Mouse (Mus musculus) thymus, postnatal 25 days (tissue): ENCODE data around the gene Ccdc83.
A peak's percentile ranks its signal among the peaks of the same experiment; 100 is the strongest.

Experiments
- DNase-seq: peaks from one replicate; pipeline ENCODE4 v3.0.0; 2022

Gene Ccdc83

DNA sequence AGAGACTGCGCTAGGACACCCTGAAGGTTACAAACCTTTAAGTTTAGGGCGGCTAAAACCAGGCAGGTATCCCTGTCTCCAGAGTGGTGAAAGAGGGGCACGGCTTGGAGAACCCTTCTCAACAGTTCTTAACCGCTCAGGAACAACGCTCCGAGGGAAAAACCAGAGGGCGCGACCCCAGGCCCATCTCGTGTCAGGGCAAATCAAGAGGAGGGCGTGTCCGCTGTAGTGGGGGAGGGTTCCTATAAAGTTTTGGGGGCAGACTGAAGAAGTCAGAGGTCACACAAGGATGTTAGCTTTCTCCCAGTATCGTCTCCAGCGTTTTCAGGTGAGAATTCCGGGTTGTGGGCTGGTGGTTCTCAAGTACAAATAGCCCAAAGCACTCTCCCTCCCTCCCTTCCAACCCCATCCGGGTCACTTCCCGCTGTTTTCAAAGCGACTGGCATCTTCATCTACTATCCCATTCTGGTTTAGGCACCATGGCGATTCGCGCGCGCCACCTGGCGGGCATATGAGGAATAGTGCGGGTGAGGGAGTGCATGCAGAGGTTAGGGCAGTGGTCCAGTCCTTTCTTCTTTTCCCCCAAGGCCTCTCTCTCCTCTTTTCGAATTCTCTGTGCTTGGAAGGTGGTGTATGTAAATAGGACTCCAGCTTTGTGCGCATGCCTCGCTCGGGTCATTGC, at the start of gene Ccdc83:
Gene Ccdc83 (minus strand): TSS at position 489 of the 682 bp plus-strand sequence.
- DNase-seq: peak; percentile 71

DNA sequence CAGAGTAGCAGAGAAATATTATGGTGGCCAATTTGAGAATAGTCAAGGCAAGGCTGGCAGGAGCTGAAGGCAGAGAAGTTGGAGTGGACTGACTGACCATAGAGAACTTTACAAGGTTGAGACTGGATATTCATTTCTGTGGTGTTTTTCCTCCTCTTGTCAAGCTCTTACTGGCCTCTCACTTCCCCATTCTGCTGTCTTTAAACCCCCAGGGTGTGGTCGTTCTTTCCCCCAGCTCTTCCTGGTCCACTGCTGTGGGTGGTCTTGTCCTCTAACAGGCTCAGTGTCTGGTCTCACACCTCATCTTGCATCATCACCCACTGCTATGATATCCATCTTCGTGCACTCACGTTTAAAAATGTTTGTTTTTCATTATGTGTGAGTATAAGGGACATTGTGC, 47.8 kb upstream of the Ccdc83 start:
- DNase-seq: no peak

DNA sequence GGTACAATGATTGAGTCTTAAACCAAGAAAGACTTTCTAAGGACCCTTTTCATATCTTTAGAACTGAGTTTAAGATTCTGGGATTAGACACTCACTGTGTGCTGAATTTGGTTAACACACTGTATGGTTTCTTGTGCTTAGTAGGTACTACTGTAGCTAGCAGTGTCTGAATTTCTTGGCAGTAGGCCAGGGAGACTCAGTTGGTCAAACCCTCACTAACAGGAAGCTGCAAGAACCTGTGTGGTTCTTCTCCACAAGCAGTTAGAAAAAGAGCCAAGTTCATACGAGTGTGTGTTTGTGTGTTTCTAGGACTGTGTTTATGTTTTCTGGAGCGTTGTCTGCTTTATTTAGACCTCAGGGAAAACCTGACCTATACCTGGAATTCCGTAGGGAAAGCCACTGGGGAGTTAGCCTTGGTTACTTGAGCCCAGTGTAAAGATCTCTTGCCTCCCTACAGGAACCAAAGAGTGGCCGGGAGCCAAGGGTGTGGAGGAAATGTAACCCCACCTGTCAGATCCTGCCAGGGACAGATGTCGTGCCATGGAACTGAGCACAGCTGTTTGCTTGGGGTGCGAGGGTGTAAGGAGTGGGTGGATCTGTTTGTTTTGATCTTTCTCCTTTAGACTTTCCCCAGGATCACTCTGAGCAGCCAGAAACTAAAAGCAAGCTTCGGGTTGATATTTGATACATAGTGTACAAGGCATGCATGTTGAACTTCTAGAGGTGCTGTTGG, 46.7 kb upstream of the Ccdc83 start:
- no peak for DNase-seq

DNA sequence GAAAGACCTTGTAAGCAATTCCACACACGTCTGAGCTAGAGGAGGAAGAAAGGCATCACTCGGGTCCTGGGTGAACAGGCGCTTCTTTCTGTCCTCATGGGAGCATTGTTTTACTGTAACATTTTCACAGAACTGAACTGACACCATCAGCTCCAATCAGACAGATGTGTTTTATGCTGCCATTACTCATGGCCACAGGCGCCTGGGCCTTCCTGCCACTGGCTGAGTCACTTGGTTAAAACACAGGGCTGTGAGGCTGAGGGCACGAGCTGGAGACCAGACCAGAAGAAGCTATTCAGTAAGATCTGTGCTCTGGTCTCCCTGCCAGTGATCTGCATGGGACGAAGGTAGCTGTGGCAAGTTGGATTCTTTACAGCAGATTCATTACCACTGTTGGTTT, 42.4 kb upstream of the Ccdc83 start:
- no peak for DNase-seq

DNA sequence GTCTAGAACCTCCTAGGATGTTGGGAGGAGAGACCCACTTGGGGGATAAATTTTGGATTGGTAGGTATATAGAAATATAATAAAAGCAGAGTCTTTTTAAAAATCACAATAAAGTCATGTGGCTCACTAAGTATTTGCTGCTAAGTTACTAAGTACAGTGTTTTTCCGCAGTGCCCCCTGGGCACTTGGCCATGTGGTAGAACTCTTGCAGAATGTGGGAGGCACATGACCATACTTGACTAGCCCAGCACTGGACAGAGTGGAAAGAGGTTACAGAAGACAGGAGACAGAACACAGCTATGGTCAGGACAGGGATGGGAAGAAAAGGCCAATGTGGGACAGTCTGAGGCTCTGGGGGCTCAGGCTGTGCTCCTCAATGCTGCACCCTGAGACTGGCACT, 41.4 kb upstream of the Ccdc83 start:
- no peak for DNase-seq

DNA sequence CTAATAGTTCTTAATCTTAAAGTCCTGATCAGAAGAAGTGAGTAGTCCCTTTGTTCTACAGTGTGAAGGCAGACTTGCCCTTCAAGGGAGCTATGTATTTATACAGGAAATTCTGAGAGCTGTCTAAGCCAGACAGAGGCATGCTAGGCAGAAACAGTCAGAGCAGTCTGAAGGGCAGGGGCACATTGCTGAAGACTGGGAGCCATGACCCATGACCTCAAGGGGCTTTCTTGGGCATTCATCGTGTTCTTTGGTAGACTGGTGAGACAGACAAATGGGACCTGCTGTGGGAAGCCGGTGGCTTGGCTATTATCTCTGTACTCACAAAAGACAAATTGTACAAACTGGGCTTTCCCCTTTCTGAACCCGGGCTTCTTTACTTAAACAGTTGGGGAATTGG, 40.5 kb upstream of the Ccdc83 start:
- no peak for DNase-seq

DNA sequence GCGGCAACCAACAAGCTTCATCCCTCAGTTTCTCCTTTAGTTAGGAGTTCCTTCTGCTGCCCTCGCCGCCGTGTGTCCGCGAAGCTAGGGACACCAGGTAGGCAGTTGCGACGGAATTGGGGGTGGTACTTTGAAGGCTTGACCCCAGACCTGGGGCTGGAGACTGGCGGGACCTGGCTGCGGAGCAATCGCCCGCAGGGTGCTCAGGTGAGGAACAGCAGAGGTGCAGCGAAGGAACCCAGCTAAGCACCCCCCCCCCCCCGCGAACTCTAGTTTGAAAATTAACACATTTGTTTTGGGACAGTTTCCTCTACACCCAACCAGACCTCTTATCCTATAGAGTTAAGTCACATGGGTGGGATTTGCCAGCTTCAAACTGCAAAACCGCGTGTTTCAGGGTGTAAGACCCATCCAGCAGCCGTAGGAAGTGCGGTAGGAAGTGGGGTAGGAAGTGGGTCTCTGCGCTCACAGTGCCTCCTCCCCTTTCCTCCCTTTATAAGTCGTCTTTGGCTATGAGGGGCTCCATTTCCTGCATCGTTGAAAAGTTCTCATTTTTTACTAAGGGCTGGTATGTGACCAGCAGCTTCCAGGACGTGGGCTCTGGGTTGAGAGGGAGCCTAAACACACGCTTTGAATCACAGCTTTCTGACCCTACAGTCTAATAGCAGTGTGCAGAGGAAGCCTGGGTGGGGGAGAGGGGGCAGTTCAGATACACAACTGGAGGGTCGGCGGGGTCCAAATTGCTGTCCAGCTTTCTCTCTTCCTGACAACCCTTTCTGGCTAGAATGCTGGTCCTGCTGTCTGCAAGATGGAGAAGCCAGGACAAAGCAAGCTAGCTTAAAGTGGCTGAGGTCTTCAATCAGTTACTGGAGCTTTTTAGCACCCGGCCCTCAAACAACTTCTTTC, 37.3 kb upstream of the Ccdc83 start:
- DNase-seq: peak; percentile 64

DNA sequence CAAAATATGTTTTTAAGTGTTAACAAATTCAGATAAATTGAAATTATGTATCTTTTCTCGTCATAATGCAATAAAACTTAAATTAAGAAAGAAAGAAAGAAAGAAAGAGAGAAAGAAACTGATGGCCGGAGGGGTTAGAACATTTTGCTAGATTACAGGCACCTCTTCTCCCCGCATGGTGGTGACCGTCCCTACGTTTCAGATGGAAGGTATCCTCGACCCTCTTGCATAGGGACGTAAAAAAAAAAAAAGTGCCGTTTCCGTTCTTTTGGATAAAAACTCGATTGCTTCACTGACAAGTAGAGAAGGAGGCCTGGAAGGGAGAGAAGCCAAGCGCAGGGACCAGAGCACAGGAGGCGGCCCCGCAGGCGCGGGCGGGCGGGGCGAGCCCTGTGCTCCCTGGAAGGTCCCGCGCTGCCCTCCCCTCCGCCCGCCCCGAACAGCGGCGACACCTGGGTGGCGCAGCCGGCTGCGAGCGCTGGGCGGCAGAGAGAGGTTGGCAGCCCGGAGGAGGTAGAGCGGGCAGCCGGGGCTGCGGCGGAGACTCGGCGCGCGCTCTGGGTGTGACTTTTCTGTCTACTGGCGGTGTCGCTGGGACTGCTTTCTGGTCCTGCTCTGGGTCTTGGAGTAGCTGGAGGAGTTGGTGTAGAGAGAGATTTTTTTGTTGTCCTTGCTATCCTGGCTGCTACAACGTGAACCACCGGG, 36.5 kb upstream of the Ccdc83 start, which contains the start of gene Sytl2:
Gene Sytl2 (plus strand): TSS at position 311 of the 705 bp plus-strand sequence.
- DNase-seq: peak; percentile 82

DNA sequence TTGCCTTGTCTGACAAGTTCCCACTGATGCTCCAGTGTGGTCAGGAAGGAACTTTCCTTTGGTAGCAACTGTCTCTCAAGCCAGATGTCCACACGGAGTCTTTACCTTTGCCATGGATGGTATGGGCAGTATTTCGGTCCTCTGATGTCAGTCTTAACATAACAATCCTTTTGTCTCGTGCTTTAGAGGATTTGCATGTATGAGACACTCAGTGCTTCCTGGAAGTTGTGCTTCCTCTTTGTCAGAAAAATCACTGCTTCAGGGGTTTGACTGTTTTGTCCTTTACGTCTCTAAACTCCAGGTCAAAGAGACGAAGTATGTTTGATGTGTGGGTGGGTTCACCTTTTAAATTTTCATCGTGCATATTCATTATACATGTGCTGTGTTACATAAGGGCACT, 26.3 kb upstream of the Ccdc83 start:
- DNase-seq: no peak

DNA sequence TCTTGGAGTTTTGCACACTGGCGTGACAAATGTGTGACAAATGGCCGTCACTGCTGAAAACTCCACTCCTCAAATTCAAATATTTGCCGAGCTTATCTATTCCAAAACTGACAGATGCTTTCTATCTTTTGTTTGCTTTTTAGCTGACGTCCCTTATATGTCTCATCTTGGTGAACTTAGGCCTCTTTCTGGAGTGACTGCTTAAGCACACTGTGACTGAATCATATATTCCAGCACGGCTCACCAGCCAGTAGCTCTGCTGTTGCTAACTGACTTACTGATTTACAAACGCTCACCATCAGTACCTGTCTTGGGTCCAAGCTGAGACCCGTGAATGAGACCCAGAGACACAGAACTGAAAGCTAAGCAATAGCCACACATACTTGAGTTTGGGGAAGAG, 19.2 kb upstream of the Ccdc83 start:
- DNase-seq: no peak

DNA sequence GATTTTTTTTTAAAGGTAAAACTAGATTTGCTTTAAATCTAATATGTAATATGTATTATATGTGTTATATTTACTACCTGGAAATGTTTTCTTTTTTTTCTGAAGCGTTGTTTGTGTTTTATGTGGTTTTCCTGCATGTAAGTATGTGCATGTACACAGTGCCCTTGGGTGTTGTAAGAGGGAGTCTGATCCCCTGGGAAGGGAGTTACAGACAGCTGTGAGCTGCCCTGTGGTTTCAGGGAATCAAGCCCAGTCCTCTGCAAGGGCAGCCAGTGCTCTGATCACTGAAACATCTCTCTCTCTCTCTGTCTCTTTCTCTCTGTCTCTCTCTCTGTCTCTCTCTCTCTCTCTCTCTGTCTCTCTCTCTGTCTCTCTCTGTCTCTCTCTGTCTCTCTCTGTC, 17.2 kb upstream of the Ccdc83 start:
- DNase-seq: no peak

DNA sequence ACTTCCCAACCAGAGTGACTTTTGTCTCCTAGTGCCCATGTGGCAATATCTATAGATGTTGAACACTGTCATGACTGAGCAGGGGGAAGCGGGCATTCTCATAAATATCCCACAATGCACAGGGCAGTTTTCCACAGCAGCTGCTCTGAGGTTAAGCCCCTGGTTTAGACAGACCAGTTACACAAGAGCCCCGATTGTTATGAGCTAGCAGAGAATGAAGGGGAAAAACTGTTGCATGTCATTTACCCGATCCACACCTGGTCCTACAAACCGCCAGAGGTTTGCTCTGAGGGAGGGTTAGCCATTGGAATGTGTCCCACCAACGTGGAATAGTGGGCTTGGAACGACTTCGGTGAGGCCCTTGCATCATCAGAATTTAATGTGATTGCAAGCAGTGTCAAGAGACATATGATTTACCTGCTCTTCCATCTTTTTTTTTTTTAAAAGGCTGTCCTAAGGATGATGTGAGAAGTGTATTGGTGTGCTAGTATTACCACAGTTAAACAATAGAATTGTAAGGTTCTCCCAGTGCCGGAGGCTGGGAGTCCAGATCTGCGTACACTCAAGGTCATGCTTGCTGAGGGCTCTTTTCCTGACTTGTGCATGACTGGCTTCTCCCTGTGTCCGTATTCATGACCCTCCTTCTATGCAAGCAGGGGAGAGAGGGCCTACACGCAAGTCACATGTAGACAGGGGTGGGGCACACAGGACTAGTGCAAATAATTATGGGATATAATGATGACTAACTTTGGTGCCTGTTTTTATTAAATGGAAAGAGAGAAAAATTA, 16.4 kb upstream of the Ccdc83 start:
- DNase-seq: no peak

DNA sequence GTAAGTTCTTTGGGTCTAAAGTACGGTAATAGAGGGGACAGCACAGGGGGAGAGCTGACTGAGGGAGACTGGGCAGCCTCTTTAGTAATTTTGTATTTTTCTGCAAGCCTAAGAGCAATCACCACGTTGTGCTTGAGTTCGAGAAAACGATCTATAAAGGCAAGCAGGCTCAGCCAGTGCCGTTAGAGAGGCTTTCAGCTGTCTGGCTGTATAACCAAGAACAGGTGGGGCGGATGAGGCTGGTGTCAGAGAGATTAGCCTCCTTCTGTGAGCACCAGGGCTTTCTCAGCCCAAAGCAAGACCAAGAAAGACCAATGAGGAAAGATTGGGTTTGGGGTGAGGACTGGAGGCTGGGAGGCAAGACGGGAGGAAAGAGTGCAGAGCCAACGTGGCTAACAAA, 15.3 kb upstream of the Ccdc83 start:
- no peak for DNase-seq

DNA sequence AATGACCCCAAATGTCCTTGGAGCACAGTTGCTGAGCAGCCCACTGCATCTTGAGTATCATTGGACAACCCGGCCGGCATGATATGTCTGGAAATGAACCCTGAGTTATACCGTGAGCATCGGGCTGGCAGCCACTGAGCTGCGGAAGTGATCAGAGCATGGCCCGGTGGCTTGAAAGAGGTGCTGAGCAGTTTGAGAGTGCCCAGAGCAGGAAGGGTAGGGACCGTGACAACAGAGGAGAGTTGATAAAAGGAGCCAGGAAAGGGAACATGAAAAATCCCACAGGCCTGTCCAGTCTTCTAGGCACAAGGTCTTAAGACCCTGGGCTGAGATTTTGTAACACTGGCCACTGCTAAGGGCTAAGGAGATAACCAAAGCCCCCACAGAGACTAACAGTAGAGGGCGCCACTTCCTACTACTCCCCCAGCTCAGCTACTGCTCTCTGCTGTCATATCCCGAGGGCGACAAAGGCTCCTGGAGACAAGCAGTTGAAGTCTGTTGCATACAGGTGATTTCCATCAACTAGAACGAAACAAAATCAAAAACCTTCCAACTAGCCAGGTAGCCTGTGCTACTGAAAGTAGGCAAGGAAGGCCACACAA, 14.8 kb upstream of the Ccdc83 start:
- peak; percentile 69 for DNase-seq

DNA sequence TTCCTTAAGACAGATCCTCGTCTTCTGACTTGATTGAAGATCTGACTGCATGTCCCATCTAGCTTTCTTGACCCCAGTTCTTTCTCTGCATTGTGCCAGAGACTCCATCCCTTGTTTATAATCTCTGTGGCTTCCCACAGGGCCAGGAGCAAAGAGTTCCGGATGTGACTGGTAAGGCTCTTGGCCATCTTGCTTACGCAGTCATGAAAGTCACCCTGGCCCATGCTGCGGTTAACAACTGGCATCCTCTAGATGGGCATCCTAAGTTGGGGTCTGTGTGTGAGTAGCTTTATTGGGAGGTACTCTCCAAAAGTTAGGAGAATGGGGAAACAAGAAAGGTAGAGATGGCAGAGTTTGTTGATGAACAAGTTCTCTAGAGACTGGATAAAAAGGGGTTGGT, 13.6 kb upstream of the Ccdc83 start:
- no peak for DNase-seq

DNA sequence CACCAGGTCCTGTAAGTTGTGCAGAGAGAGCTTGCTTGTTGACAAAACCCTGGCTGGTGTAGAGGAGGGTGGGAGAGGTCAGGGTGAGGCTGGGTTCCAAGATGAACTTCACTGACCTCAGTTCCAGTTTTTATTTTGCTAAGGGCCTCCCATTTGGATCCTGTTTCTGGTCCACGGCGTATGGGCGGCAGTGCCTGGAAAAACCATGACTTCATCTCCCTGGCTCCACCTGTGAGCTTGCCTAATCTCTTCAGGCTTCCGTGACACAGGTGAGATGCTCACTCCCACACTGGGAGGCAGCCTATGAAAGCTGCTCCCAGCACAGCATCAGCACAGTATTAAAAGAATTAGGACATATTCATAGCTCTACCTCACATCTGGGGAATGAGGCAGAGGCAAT, 12.2 kb upstream of the Ccdc83 start:
- no peak for DNase-seq

DNA sequence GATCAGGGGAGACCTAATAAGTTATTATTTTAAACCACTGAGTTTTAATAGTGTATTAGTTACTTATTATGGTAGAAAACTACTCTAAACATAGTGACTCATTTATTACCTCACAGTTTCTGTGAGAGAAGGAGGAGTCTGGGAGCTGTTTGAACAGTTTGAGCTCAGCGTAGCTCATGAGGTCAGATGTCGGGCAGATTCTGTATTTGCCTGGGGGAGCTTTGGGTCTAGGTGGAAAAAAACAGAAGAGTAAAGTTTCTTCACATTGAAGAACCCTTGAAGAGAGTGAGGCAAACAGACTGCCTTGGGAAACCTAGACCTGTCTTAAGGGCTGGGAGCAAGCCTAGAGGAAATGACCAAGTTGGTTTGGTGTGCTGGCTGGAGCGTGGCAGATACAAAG, 11.7 kb upstream of the Ccdc83 start:
- no peak for DNase-seq

DNA sequence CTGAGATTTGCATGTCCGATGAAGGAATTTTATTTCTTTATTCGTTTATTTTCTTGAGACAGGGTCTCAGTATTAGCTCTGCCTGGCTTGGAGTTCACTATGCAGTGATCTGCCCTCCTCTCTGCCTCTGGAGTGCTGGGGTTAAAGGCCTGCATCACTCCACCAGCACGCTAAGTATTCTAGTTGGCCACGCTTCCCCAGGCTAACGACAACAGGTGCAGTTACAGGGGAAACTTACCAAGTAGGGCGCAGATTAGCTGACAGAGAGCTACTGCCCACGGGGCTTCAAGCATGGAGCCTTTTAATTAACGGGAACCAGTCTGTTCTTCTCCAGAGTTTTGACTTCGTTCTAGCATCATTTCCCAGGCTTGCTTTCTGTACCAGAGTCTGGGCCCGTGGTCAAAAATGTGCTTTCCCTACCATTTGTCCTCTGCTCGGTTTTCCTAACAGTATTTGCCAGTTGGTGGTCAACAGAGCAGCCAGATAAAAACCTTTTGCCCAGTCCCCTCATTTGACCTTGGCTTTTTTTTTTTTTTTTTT, 9.1 kb upstream of the Ccdc83 start:
- DNase-seq: no peak

DNA sequence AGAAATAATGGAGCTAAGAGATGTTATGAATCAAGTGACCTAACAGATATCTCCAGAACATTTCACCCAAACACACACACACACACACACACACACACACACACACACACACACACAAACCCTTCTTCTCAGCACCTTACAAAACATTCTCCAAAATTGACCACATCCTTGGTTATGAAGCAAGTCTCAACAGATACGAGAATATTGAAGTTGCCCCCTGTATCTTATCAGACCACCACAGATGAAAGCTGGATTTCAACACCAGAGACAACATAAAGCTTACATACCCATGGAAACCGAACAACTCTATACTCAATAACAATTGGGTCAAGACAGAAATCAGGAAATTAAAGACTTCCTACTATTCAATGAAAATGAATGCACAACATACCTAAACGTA, 4.6 kb upstream of the Ccdc83 start:
- no peak for DNase-seq

DNA sequence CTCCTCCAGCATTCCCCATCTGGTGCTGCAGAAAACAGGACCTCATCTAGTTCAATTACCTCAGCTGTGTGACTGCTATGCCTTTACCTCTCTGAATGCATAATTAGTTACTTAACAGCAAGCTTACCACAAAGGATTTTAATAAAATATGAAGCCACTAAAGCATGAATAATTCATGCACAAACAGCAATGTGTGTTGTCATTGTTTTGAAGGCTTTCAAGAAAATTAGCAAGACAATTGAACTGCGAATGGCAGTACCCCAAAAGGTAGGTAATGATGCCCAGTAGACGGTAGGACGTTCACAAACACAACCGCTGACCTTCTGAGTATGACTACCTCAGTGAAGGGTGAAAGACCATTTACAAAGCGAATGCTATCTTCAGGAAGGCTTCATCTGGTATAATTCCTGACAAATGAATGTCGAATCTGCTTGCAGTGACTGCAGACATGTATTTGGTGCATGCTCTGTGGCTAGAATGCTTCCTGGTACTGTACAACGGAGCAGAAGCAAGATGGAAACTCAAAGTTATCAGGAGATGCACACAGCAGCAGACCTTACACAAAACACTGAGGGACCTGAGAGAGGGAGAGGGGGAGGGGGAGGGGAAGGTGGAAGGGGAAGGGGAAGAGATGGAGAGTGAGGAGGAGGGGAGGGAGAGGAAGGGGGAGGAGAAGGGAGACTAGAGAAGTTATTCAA, 3.5 kb downstream of the Ccdc83 start:
- DNase-seq: no peak

DNA sequence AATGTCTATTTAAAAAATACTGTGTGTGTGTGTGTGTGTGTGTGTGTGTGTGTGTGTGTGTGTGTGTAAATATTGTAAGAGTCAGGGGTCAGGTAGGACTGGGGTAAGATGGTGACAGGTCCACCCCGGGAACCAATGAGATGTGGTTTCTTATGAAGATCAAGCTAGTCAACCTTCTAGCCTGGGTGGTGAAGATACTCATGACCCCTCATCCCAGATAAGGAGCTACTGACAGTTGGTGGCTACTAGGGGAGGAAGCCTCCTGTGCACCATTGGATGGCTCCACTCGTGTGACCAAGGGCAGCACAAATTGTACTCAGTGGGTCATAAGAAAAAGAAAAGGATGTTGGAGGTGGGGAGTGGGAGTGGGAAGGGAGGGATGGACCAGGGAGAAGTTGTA, 5.7 kb downstream of the Ccdc83 start:
- DNase-seq: no peak
